Mouse (Mus musculus): Measurements from ENCODE around the gene Mark3.

DNA sequence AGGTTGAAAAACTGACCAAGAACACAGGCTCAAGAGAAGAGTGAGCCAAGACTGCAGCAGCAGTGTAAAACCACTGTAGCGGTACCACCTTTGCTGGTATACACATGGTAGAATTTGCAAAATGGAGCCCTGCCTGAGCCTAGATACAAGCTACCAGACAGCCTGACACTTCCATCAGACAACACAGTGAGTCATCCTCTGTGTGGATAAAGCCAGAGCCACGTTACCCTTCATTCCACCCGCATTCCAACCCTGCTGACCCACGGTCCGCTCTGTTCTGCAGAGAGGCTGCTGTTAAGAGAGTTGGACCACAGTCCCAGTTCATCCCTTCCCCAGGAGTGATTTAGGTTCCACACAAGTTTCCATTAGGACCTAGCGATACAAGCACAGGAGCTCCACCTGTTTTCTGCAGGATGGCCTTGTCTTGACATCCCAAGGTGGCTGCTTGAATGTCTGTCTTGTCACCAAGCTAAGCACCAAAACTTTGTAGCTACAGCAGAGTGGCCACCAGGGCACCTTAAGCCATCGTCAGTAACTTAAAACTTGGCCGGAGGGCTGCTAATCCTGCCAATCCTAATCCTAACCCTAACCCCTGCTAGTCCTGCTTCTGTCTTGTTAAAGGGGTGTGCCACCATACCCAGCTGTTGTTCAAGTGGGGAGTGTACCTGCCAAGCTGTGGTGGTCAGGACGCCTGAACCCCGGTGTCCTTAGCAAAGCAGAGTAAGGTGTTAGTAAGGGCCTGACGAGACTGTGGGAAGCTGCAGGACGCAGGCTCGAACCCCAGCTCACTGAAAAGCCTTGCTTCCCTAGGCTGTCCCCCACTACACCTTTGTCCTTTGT lies 90.9 kb downstream of the Mark3 start:
- TF ChIP-seq GATA1 (IDR thresholded peaks at IDR 0.05; ENCODE audit: low read length) (no peak), TAL1 (IDR thresholded peaks at IDR 0.05; ENCODE audit: low read length) (no peak)

All from erythroblast, embryonic 14.5 days (primary cell).